Mouse (Mus musculus) stomach, embryonic 15.5 days (tissue): Measurements from ENCODE around the gene Jarid2. TPM values are rescaled to one million over a fixed set of nuclear protein-coding genes. Genes with fewer than 3 reads are reported as not detected.

Experiments used
- ATAC-seq: fragments of 200-750 bp; cut with Nextera tagmentation; 2 replicates; pipeline ENCODE4 v1.8.0; 2017; ENCODE audit warnings: low read depth, moderate number of reproducible peaks, moderate TSS enrichment; ENCODE audit not compliant: insufficient read depth, low FRiP score
- H3K27ac ChIP-seq: fragments of 300-500 bp; sonication (generic); 2 replicates; pipeline ENCODE4 v1.5.1; 2015; ENCODE audit warnings: mild to moderate bottlenecking, inconsistent platforms
- H3K27me3 ChIP-seq: fragments of 300-500 bp; sonication (generic); replicated peaks from 2 replicates; pipeline ENCODE4 v1.6.1; 2015; ENCODE audit warnings: inconsistent platforms
- H3K36me3 ChIP-seq: fragments of 300-500 bp; sonication (generic); 2 replicates; pipeline ENCODE4 v1.6.1; 2015; ENCODE audit warnings: inconsistent platforms
- H3K4me1 ChIP-seq: fragments of 300-500 bp; sonication (generic); 2 replicates; pipeline ENCODE4 v1.6.1; 2015; ENCODE audit warnings: inconsistent platforms
- H3K4me2 ChIP-seq: fragments of 300-500 bp; sonication (generic); 2 replicates; pipeline ENCODE4 v1.6.1; 2015; ENCODE audit warnings: mild to moderate bottlenecking, inconsistent platforms
- H3K4me3 ChIP-seq: fragments of 300-500 bp; sonication (generic); replicated peaks from 2 replicates; pipeline ENCODE4 v1.5.1; 2015; ENCODE audit warnings: inconsistent platforms
- H3K9ac ChIP-seq: fragments of 300-500 bp; sonication (generic); 2 replicates; pipeline ENCODE4 v1.6.1; 2015; ENCODE audit warnings: inconsistent platforms
- H3K9me3 ChIP-seq: fragments of 300-500 bp; sonication (generic); 2 replicates; pipeline ENCODE4 v1.6.1; 2016; ENCODE audit warnings: inconsistent platforms
- WGBS: fragments of 180-500 bp; shearing (Covaris S2); methylation state at CpG from one replicate; pipeline ENCODE4 v1.1.7; 2015; 5-methylcytosine and 5-hydroxymethylcytosine counted together
- polyA plus RNA-seq: library from polyadenylated mRNA; unstranded; fragments of >200 nt; fragmentation: Nextera tagmentation; extraction: Ambion mirVana; gene quantifications from 2 replicates; pipeline ENCODE4 v1.2.1, GENCODE M21; 2015

The Jarid2 gene
- polyA plus RNA-seq, 1 experiment from 2014 or later = 24.4 TPM

- peaks cover 27% of the 10 kb centered on the region for H3K36me3 ChIP-seq
- no peak overlapping the region for H3K9ac ChIP-seq
- H3K27me3 ChIP-seq = no peaks in the 10 kb centered on the region
- H3K4me3 ChIP-seq = no peak overlapping the region
- H3K9me3 ChIP-seq = no peaks in the 10 kb centered on the region
- no peak for ATAC-seq
- 77% methylated on average over 2 of the region's 2 CpGs for WGBS
- H3K4me2 ChIP-seq = no peak overlapping the region
- H3K4me1 ChIP-seq = peaks cover 12% of the 10 kb centered on the region
- H3K27ac ChIP-seq = no peak overlapping the region
These were observed 183.6 kb downstream of the Jarid2 start for GRCm38 (mm10) chr13:44912851-44913250.

GRCm38 (mm10) chr13:44913560-44913959, 184.3 kb downstream of the Jarid2 start:
- Histone ChIP-seq H3K9me3 (no peaks in the 10 kb centered on the region), H3K27ac (no peak overlapping the region), H3K27me3 (no peaks in the 10 kb centered on the region), H3K9ac (no peak overlapping the region), H3K4me2 (no peak overlapping the region), H3K4me1 (peaks cover 5% of the 10 kb centered on the region; the same call in 1 of the 2 replicates), H3K36me3 (peaks cover 33% of the 10 kb centered on the region), H3K4me3 (no peak overlapping the region)
- WGBS = 64% methylated on average over 7 of the region's 7 CpGs
- ATAC-seq = no peak

- no peak; the same call in 1 of the 2 replicates for ATAC-seq
- Histone ChIP-seq H3K4me1 (no peaks in the 10 kb centered on the region), H3K27ac (no peak overlapping the region), H3K9me3 (no peaks in the 10 kb centered on the region), H3K4me3 (no peak overlapping the region), H3K9ac (no peak overlapping the region), H3K36me3 (peaks cover 47% of the 10 kb centered on the region), H3K27me3 (no peaks in the 10 kb centered on the region), H3K4me2 (no peak overlapping the region)
- 69% methylated on average over 5 of the region's 5 CpGs for WGBS
These were observed 186.1 kb downstream of the Jarid2 start for GRCm38 (mm10) chr13:44915382-44915781.

- H3K27me3 ChIP-seq = no peaks in the 10 kb centered on the region
- no peak overlapping the region for H3K4me3 ChIP-seq
- H3K9me3 ChIP-seq = no peaks in the 10 kb centered on the region
- H3K36me3 ChIP-seq = peaks cover 47% of the 10 kb centered on the region
- no peak for ATAC-seq
- WGBS = 58% methylated on average over 4 of the region's 4 CpGs
- no peak overlapping the region for H3K4me2 ChIP-seq
- H3K4me1 ChIP-seq = no peaks in the 10 kb centered on the region
- H3K27ac ChIP-seq = no peak overlapping the region
- H3K9ac ChIP-seq = no peak overlapping the region
These were observed 186.7 kb downstream of the Jarid2 start for GRCm38 (mm10) chr13:44915945-44916344.

GRCm38 (mm10) chr13:44917202-44917601, 187.9 kb downstream of the Jarid2 start:
- 95% methylated on average over 4 of the region's 4 CpGs for WGBS
- Histone ChIP-seq H3K36me3 (peaks cover 56% of the 10 kb centered on the region), H3K4me1 (no peaks in the 10 kb centered on the region), H3K4me2 (no peak overlapping the region), H3K27ac (no peak overlapping the region), H3K27me3 (no peaks in the 10 kb centered on the region), H3K9me3 (no peaks in the 10 kb centered on the region), H3K4me3 (no peak overlapping the region), H3K9ac (no peak overlapping the region)
- no peak for ATAC-seq

GRCm38 (mm10) chr13:44918269-44918668, 189.0 kb downstream of the Jarid2 start:
- H3K4me1 ChIP-seq = no peaks in the 10 kb centered on the region
- H3K9me3 ChIP-seq = no peaks in the 10 kb centered on the region
- no peak overlapping the region for H3K4me2 ChIP-seq
- no peak for ATAC-seq
- no peaks in the 10 kb centered on the region for H3K27me3 ChIP-seq
- H3K4me3 ChIP-seq = no peak overlapping the region
- 98% methylated on average over 2 of the region's 2 CpGs for WGBS
- H3K36me3 ChIP-seq = peaks cover 56% of the 10 kb centered on the region
- H3K9ac ChIP-seq = no peak overlapping the region
- H3K27ac ChIP-seq = no peak overlapping the region

- WGBS = 66% methylated on average over 10 of the region's 10 CpGs
- Histone ChIP-seq H3K27me3 (no peaks in the 10 kb centered on the region), H3K36me3 (peaks cover 59% of the 10 kb centered on the region), H3K27ac (no peak overlapping the region), H3K9ac (no peak overlapping the region), H3K9me3 (no peaks in the 10 kb centered on the region), H3K4me3 (no peak overlapping the region), H3K4me2 (no peak overlapping the region), H3K4me1 (no peaks in the 10 kb centered on the region)
- ATAC-seq = no peak
These were observed 191.8 kb downstream of the Jarid2 start for GRCm38 (mm10) chr13:44921095-44921494.

- Histone ChIP-seq H3K27ac (no peak overlapping the region), H3K9me3 (no peaks in the 10 kb centered on the region), H3K4me3 (no peak overlapping the region), H3K9ac (no peak overlapping the region), H3K36me3 (peaks cover 53% of the 10 kb centered on the region), H3K4me2 (no peak overlapping the region), H3K4me1 (no peaks in the 10 kb centered on the region), H3K27me3 (no peaks in the 10 kb centered on the region)
- no peak for ATAC-seq
- WGBS = 84% methylated on average over 5 of the region's 5 CpGs
These were observed 192.4 kb downstream of the Jarid2 start for GRCm38 (mm10) chr13:44921721-44922120.

GRCm38 (mm10) chr13:44924042-44924441, 194.8 kb downstream of the Jarid2 start:
- ATAC-seq = no peak
- H3K4me2 ChIP-seq = no peak overlapping the region
- 91% methylated on average over 3 of the region's 3 CpGs for WGBS
- H3K27me3 ChIP-seq = no peaks in the 10 kb centered on the region
- no peaks in the 10 kb centered on the region for H3K4me1 ChIP-seq
- H3K4me3 ChIP-seq = no peak overlapping the region
- no peak overlapping the region for H3K9ac ChIP-seq
- H3K27ac ChIP-seq = no peak overlapping the region
- H3K36me3 ChIP-seq = peaks cover 31% of the 10 kb centered on the region
- H3K9me3 ChIP-seq = no peaks in the 10 kb centered on the region

GRCm38 (mm10) chr13:44925173-44925572, 195.9 kb downstream of the Jarid2 start:
- H3K27me3 ChIP-seq = no peaks in the 10 kb centered on the region
- H3K4me2 ChIP-seq = no peak overlapping the region
- no peaks in the 10 kb centered on the region for H3K4me1 ChIP-seq
- H3K27ac ChIP-seq = no peak overlapping the region
- ATAC-seq = peak; percentile 31; the same call in 1 of the 2 replicates
- H3K36me3 ChIP-seq = peaks cover 22% of the 10 kb centered on the region; the same call in 1 of the 2 replicates
- 88% methylated on average over 2 of the region's 2 CpGs for WGBS
- H3K9ac ChIP-seq = no peak overlapping the region
- H3K9me3 ChIP-seq = no peaks in the 10 kb centered on the region
- no peak overlapping the region for H3K4me3 ChIP-seq

GRCm38 (mm10) chr13:44926311-44926710, 197.0 kb downstream of the Jarid2 start:
- 79% methylated on average over 2 of the region's 2 CpGs for WGBS
- H3K4me3 ChIP-seq = no peak overlapping the region
- ATAC-seq = no peak
- no peak overlapping the region for H3K4me2 ChIP-seq
- no peak overlapping the region for H3K9ac ChIP-seq
- no peak overlapping the region for H3K27ac ChIP-seq
- H3K27me3 ChIP-seq = no peaks in the 10 kb centered on the region
- H3K36me3 ChIP-seq = peaks cover 20% of the 10 kb centered on the region; the same call in 1 of the 2 replicates
- H3K9me3 ChIP-seq = no peaks in the 10 kb centered on the region
- H3K4me1 ChIP-seq = no peaks in the 10 kb centered on the region

- Histone ChIP-seq H3K4me1 (peaks cover 9% of the 10 kb centered on the region; the same call in 1 of the 2 replicates), H3K4me2 (no peak overlapping the region), H3K27me3 (no peaks in the 10 kb centered on the region), H3K4me3 (no peak overlapping the region), H3K9me3 (no peaks in the 10 kb centered on the region), H3K9ac (no peak overlapping the region), H3K36me3 (no peaks in the 10 kb centered on the region), H3K27ac (no peak overlapping the region)
- WGBS = 70% methylated on average over 18 of the region's 18 CpGs
- ATAC-seq = no peak
These were observed 203.3 kb downstream of the Jarid2 start for GRCm38 (mm10) chr13:44932307-44933264.
